Mouse (Mus musculus): ENCODE results near the gene Drd2. TPM values are rescaled to one million over a fixed set of nuclear protein-coding genes. Genes with fewer than 3 reads are reported as not detected.
A peak's percentile ranks its signal among the peaks of the same experiment; 100 is the strongest.

Gene Drd2
- polyA plus RNA-seq (2016; fragmentation: Nextera tagmentation; extraction: Ambion mirVana) = 1.6 and 1.8 TPM in 2 replicates

DNA sequence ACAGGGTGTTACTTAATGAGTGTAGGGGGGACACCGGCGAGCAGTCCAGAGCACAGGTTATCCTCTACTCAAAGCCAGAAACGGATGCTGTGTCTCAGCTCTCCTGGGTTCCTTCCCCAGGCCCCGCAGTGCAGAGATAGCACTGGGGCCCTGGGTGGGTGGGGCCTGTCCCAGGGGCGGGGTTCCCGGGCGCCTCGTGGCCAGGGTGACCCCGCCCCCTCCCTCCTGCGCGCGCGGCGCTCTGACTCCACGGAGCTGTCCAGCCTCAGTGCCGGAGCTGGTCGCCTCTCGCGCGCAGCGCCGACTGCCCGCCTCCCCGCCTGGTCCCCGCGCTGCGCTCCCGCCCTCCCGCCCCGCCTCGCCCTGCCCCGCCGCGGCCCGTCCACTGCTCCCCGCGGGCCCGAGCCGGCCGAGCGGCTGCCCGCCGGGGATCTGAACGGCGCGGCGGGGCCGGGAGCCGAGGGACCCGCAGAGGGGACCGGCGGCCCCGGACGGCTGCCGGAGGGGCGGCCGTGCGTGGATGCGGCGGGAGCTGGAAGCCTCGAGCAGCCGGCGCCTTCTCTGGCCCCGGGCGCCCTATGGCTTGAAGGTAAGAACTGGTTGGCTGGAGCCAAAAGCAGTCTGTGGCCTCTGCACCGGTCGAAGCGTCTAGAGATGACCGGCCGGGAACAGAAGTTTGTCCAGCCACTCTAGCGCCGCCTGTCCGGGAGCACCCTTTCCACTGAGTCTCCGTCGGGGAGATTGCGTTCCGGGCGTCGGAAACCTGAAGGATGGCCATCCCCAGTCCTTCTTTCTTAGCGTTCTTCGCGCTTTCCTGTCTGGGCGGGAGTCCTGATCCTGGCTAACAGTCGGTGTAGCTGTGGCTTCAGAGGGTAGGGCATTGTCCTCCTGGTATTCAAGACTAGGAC is at the start of gene Drd2:
Gene Drd2 (plus strand): TSS at position 492 of the 908 bp plus-strand sequence.
- H3K9me3 ChIP-seq = no peaks in the 10 kb centered on the region
- H3K4me2 ChIP-seq (replicated peaks) = peak within 1 kb of the TSS; percentile 93
- peak; percentile 85 for ATAC-seq (ENCODE audit: low FRiP score, low read depth)
- H3K4me3 ChIP-seq = peak within 1 kb of the TSS; percentile 59
- H3K27me3 ChIP-seq = peaks cover 54% of the 10 kb centered on the region
- peaks cover 16% of the 10 kb centered on the region for H3K4me1 ChIP-seq
- no peaks in the 10 kb centered on the region for H3K36me3 ChIP-seq
- WGBS = 1% methylated on average over 81 of the region's 84 CpGs
- H3K9ac ChIP-seq (replicated peaks) = peak within 1 kb of the TSS; percentile 61
- no peak within 1 kb of the TSS for H3K27ac ChIP-seq (replicated peaks)

DNA sequence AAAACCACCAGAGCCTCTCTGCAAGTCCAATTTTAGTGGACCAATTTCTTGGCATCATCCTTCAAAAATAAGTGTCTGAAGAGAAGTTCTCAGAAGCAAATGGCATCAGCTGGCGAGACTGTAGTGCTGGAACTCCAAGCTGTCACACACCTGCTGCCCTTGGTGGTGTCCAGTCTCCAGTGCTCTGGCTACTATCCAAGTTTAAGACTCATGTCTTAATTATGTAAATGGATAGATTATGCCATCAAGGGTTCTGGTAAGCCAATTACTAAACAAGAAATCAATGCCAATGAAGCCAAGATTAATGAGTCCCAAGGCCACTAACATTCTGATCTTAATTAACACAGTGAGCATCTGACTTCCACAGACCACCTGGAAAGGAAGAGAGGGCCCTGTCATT is 45.3 kb upstream of the Drd2 start:
- no peak for ATAC-seq (ENCODE audit: low FRiP score, low read depth)
- Histone ChIP-seq H3K4me2 (replicated peaks) (no peak overlapping the region), H3K9ac (replicated peaks) (no peak overlapping the region), H3K4me3 (no peak overlapping the region), H3K4me1 (no peaks in the 10 kb centered on the region), H3K27me3 (no peaks in the 10 kb centered on the region), H3K27ac (replicated peaks) (no peak overlapping the region), H3K36me3 (no peaks in the 10 kb centered on the region), H3K9me3 (no peaks in the 10 kb centered on the region)
- whole genome bisulfite sequencing = 79% methylated on average over 1 of the region's 1 CpGs

DNA sequence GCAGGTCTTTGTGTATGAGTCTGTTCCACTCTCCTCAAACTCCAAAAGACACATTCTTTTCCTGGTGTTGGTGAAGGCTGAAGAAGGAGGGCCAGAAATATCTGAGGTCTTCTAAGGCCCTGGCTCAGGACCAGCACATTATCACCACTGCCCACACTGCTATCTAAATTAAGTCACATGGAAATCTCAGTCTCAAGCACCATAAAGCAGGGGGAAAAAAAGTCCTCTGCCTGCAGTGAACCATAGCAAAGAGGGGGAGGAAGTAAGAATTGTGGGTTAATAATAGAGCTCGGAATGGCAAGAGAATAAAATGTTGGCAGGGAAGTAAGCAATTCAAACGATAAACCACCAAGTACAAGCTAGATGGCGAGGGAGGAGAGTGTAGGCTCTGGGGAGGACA is 32.9 kb upstream of the Drd2 start:
- no peaks in the 10 kb centered on the region for H3K27me3 ChIP-seq

DNA sequence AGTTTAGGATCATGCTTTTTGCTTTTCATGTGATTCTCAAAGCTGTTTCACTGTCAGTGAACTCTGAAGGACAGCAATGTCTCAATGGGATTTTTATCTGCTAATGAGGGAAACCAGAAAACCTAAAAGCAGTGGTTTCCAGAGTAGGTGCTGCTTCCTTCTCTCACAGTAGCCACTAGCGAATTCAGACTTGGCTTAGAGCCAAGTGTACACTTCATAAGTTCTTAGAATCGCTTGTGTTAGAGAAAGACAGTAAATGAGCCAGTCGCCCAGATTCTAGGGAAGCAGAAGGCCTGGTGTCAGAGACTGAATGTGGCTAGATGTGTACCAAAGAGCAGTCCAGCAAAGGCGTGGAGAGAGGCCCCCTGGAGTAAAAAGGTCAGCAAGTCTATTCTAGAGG is 29.6 kb upstream of the Drd2 start:
- 80% methylated on average over 4 of the region's 4 CpGs for WGBS
- no peaks in the 10 kb centered on the region for H3K27me3 ChIP-seq
- H3K4me2 ChIP-seq (replicated peaks) = no peak overlapping the region
- no peak overlapping the region for H3K27ac ChIP-seq (replicated peaks)
- H3K9me3 ChIP-seq = no peaks in the 10 kb centered on the region
- H3K9ac ChIP-seq (replicated peaks) = no peak overlapping the region
- H3K4me1 ChIP-seq = no peaks in the 10 kb centered on the region
- no peak overlapping the region for H3K4me3 ChIP-seq
- no peak for ATAC-seq (ENCODE audit: low FRiP score, low read depth)
- no peaks in the 10 kb centered on the region for H3K36me3 ChIP-seq

More for the DNA sequence above, 32.9 kb upstream of the Drd2 start:
- ATAC-seq (ENCODE audit: low FRiP score, low read depth) = no peak
- Histone ChIP-seq H3K9ac (replicated peaks) (no peak overlapping the region), H3K4me1 (no peaks in the 10 kb centered on the region), H3K27ac (replicated peaks) (no peak overlapping the region), H3K36me3 (no peaks in the 10 kb centered on the region), H3K4me3 (no peak overlapping the region), H3K9me3 (no peaks in the 10 kb centered on the region), H3K4me2 (replicated peaks) (no peak overlapping the region)
- WGBS = 77% methylated on average over 3 of the region's 3 CpGs

DNA sequence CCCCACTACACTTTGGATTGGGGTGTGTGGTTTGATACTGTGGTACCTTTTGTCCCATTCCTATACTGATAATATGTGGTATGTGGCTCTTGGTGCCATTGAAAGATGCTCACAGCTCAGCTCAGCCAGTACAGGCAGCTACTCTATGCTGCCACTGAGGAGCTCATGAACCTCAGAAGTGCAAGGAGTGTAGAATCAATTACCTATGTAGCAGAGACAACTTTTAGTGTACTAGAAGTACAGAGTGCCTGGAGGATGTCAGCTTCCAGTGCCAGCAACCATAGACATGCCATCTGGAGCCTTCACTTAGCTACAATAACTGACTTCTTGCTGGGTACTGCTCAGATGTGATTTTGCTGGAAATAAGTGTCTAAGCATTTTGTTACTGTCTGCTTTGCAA is 21.8 kb upstream of the Drd2 start:
- Histone ChIP-seq H3K36me3 (no peaks in the 10 kb centered on the region), H3K9ac (replicated peaks) (no peak overlapping the region), H3K4me1 (no peaks in the 10 kb centered on the region), H3K4me3 (no peak overlapping the region), H3K4me2 (replicated peaks) (no peak overlapping the region), H3K27ac (replicated peaks) (no peak overlapping the region), H3K27me3 (no peaks in the 10 kb centered on the region), H3K9me3 (no peaks in the 10 kb centered on the region)
- ATAC-seq (ENCODE audit: low FRiP score, low read depth) = no peak

DNA sequence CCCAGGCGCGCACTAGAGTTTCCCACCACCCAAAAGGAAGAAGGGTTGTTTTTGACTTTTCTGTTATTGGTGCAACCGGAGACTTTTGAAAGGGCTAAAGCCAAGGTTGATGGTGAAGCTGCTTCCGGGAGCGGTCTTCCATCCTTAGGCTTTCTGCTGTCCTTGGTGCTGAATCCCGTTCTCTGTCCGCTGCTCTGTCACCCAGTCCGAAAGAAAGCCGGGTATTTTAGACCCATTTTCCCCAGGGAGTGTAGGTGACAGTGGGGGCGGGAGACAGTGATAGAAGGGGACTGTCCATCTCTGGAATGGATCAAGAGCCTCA is 578 bp downstream of the Drd2 start:
- Histone ChIP-seq H3K9me3 (no peaks in the 10 kb centered on the region), H3K9ac (replicated peaks) (no peak overlapping the region), H3K4me1 (peaks cover 16% of the 10 kb centered on the region), H3K27me3 (peaks cover 54% of the 10 kb centered on the region), H3K4me3 (peak overlapping the region; percentile 59), H3K36me3 (no peaks in the 10 kb centered on the region), H3K27ac (replicated peaks) (no peak overlapping the region), H3K4me2 (replicated peaks) (peak overlapping the region; percentile 93)
- ATAC-seq (ENCODE audit: low FRiP score, low read depth) = no peak
- WGBS = 1% methylated on average over 10 of the region's 10 CpGs

DNA sequence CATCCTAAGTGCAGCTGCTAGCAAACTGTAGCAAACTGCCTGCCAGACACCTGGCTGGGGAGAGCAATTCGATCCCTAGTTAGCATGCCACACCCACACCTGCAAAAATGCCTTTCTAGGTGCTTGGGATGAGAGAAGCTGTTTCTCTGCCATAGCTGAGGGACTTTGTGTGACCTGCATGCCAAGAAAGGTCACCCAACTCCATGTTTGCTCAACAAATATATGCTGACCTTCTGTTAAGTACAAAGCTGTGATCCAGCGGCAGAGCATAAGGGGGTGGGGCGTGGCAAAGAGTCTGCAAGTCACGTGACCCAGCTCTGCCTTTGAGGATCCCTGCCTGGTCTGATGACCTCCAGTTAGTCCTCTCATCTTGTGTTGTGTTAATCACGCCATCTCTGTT is 25.3 kb downstream of the Drd2 start:
- H3K4me1 ChIP-seq = 0 out of 2 replicates have a peak, but pooled peaks cover 5% of the 10 kb centered on the region
- no peaks in the 10 kb centered on the region for H3K9me3 ChIP-seq
- no peak overlapping the region for H3K9ac ChIP-seq (replicated peaks)
- no peak overlapping the region for H3K4me3 ChIP-seq
- H3K27me3 ChIP-seq = no peaks in the 10 kb centered on the region
- no peak for ATAC-seq (ENCODE audit: low FRiP score, low read depth)
- no peak overlapping the region for H3K4me2 ChIP-seq (replicated peaks)
- H3K27ac ChIP-seq (replicated peaks) = no peak overlapping the region
- 26% methylated on average over 5 of the region's 5 CpGs for WGBS
- no peaks in the 10 kb centered on the region for H3K36me3 ChIP-seq

DNA sequence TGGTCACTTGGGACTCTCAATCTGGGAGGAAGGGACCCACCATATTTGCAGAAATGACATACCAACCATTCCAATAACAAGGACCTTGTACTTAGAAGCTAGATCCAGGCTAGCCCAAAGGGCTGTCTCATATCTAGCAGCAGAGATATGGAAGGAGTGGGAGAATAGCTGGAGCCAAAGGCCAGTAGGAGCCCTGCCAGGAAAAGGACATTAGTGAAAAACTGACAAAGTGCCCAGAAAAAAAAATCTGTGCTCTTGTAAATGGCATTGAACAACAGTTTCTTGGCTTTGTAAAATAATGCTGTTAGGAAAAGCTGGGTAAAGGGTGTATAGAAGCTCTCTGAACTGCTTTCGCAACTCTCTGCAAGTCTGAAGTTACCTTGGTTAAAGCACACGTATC is 33.5 kb downstream of the Drd2 start:
- Histone ChIP-seq H3K4me2 (replicated peaks) (no peak overlapping the region), H3K4me1 (no peaks in the 10 kb centered on the region), H3K27me3 (no peaks in the 10 kb centered on the region), H3K36me3 (no peaks in the 10 kb centered on the region), H3K4me3 (no peak overlapping the region), H3K9ac (replicated peaks) (no peak overlapping the region), H3K27ac (replicated peaks) (no peak overlapping the region), H3K9me3 (no peaks in the 10 kb centered on the region)
- ATAC-seq (ENCODE audit: low FRiP score, low read depth) = no peak
- 95% methylated on average over 2 of the region's 2 CpGs for WGBS

DNA sequence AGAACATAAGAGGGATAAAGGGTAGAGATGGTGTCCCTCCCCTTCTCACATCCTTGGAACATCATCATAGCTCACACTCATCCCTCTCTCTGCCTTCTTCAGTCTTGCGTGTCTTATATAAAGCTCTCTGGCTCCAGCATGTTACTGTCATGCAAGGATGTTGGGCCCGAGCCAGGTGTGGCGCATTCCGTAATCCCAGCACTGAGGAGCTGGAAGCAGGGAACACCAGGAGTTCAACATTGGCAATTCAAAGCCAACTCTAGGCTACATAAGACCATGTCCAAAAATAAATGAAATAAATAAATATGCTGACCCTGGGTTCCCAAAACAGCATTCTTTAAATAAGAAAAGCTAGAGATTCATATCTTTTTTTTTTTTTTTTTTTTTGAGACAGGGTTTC is 39.5 kb downstream of the Drd2 start:
- Histone ChIP-seq H3K4me2 (replicated peaks) (no peak overlapping the region), H3K9ac (replicated peaks) (no peak overlapping the region), H3K27ac (replicated peaks) (no peak overlapping the region), H3K4me1 (peaks cover 6% of the 10 kb centered on the region; the same call in 1 of the 2 replicates), H3K9me3 (no peaks in the 10 kb centered on the region), H3K36me3 (no peaks in the 10 kb centered on the region), H3K27me3 (no peaks in the 10 kb centered on the region), H3K4me3 (no peak overlapping the region)
- ATAC-seq (ENCODE audit: low FRiP score, low read depth) = no peak
- 93% methylated on average over 4 of the region's 4 CpGs for WGBS

DNA sequence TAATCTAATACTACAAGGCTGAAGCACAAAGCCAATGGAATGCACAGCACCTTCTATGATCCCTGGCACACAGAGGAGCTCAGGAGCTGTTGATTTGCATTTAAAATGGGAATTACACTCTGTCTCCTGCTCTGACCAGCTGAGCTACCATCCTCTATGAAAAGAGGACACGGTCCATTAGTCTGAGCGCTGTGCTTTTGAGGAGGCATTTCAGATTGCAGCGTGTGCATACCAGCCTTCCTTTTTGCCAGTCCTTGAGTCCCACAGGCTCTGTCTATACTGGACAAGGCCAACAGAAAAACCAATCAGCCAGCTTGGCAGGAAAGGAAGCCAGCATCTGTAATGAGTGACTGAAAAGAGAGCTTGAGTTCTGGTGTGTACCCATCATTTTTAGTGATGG is 43.6 kb downstream of the Drd2 start:
- H3K36me3 ChIP-seq = no peaks in the 10 kb centered on the region
- H3K9me3 ChIP-seq = no peaks in the 10 kb centered on the region
- H3K4me3 ChIP-seq = no peak overlapping the region
- 20% methylated on average over 3 of the region's 3 CpGs for WGBS
- H3K4me2 ChIP-seq (replicated peaks) = no peak overlapping the region
- peak overlapping the region; percentile 6; the same call in 1 of the 2 replicates for H3K27ac ChIP-seq (replicated peaks)
- H3K4me1 ChIP-seq = peaks cover 12% of the 10 kb centered on the region; the same call in 1 of the 2 replicates
- no peak overlapping the region for H3K9ac ChIP-seq (replicated peaks)
- H3K27me3 ChIP-seq = 0 out of 2 replicates have a peak, but pooled peaks cover 5% of the 10 kb centered on the region
- peak; percentile 63; the same call in 1 of the 2 replicates for ATAC-seq (ENCODE audit: low FRiP score, low read depth)

DNA sequence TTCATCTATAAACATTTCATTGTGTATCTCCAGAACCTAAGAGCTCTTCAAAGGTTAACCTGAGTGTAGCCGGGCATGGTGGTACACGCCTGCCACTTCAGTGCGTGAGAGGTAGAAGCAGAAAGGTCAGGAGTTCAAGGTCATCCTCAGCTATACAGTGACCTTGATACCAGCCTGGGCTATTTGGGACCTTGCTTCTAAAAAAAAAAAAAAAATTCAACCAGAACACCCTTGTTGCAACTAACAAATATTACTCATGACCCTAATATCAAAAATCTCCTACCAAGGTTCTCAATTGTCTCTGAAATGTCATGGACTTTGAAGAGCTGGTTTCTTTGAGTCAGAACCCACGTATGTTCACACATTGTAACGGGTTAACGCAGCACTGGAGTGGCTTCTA is 44.4 kb downstream of the Drd2 start:
- no peak overlapping the region for H3K27ac ChIP-seq (replicated peaks)
- H3K9ac ChIP-seq (replicated peaks) = no peak overlapping the region
- H3K4me2 ChIP-seq (replicated peaks) = no peak overlapping the region
- ATAC-seq (ENCODE audit: low FRiP score, low read depth) = no peak
- no peaks in the 10 kb centered on the region for H3K9me3 ChIP-seq
- no peak overlapping the region for H3K4me3 ChIP-seq
- WGBS = 95% methylated on average over 6 of the region's 6 CpGs
- H3K36me3 ChIP-seq = no peaks in the 10 kb centered on the region
- peaks cover 12% of the 10 kb centered on the region; the same call in 1 of the 2 replicates for H3K4me1 ChIP-seq
- 0 out of 2 replicates have a peak, but pooled peaks cover 5% of the 10 kb centered on the region for H3K27me3 ChIP-seq

DNA sequence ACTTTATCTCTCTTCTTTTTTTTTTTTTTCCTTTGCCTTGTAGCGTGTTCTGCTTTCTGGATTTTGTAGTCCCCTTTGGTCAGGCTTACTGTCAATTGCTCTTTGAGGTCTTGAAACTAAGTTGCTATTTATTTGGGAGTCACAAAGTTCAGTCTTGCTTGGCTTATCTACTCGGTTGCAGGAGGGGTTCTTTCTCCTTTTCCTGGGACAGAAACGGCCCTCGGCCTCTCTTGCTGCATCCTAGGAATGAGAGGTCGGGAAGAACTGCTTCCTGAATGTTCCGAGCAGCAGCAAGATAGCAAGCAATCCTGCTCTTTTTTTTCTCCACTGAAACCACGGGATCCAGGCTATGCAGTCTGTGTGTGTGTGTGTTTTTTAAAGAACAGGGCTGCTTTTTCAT is 44.9 kb downstream of the Drd2 start:
- H3K27ac ChIP-seq (replicated peaks) = no peak overlapping the region
- no peak for ATAC-seq (ENCODE audit: low FRiP score, low read depth)
- 53% methylated on average over 7 of the region's 7 CpGs for WGBS
- peaks cover 12% of the 10 kb centered on the region; the same call in 1 of the 2 replicates for H3K4me1 ChIP-seq
- H3K4me2 ChIP-seq (replicated peaks) = no peak overlapping the region
- no peak overlapping the region for H3K4me3 ChIP-seq
- H3K27me3 ChIP-seq = 0 out of 2 replicates have a peak, but pooled peaks cover 5% of the 10 kb centered on the region
- no peaks in the 10 kb centered on the region for H3K9me3 ChIP-seq
- H3K36me3 ChIP-seq = no peaks in the 10 kb centered on the region
- H3K9ac ChIP-seq (replicated peaks) = no peak overlapping the region
